Mouse (Mus musculus): ENCODE results near the gene Tert.

The Tert gene

DNA sequence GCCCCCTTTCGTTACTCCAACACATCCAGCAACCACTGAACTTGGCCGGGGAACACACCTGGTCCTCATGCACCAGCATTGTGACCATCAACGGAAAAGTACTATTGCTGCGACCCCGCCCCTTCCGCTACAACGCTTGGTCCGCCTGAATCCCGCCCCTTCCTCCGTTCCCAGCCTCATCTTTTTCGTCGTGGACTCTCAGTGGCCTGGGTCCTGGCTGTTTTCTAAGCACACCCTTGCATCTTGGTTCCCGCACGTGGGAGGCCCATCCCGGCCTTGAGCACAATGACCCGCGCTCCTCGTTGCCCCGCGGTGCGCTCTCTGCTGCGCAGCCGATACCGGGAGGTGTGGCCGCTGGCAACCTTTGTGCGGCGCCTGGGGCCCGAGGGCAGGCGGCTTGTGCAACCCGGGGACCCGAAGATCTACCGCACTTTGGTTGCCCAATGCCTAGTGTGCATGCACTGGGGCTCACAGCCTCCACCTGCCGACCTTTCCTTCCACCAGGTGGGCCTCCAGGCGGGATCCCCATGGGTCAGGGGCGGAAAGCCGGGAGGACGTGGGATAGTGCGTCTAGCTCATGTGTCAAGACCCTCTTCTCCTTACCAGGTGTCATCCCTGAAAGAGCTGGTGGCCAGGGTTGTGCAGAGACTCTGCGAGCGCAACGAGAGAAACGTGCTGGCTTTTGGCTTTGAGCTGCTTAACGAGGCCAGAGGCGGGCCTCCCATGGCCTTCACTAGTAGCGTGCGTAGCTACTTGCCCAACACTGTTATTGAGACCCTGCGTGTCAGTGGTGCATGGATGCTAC lies at the start of gene Tert:
Tert (plus strand) TSS at position 167 of the 805 bp plus-strand sequence.
- peak; percentile 51 for DNase-seq

DNA sequence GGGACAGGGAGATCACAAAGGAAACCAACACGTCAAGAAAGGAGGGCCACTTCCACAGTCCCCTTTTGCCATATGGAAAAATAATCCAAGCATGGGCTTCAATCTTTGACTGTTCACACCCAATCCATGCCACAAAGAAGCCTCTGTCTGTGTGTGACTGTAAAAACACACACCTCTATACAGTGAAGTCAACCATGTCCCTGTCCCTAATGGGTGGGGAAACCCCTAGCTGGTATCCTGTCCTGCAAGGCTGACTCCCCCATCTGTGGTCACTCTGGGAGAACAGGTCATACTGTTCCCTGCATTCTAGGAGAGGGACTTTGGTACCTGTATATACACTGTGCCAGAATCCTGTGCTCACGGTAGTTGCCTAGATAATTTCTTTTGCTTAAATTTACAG lies 49.4 kb upstream of the Tert start:
- DNase-seq = no peak

DNA sequence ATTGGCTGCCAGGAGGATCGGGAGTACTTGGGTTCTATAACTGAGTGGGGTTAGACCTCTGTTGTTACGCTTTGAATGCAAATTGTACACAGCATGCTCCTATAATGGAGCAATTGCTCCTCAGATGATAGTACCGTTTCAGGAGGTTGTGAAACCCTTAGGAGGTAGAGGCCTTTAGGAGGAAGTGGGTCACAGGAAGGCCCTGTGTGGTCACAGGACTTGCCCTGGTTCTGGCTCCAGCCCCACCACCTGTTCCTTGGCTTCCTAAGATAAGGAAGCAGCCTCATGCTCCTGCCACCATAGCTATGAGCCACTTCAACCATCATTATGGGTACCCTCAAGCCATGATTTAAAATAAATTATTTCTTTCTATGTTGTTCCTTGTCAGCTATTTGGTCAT lies 35.2 kb upstream of the Tert start:
- no peak for DNase-seq

DNA sequence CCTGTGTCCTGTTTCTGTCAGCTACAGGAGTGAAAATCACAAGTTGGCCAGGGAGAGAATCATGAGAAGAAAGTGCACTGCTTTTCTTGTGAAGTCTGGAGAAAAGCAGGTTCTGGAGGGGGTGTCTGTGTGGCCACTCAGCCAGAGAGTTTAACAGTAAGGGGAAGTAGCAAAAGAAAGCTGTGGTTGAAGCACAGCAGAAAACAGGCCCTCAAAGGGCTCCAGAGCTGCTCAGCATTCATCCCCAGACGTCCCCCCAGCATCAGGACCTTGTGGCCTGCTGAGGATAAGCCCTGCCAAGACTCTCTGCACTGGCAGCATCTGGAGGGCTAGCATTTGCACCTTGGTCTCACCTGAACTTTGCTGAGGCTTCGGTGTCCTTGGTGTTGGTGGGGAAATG lies 34.2 kb upstream of the Tert start:
- DNase-seq = no peak

DNA sequence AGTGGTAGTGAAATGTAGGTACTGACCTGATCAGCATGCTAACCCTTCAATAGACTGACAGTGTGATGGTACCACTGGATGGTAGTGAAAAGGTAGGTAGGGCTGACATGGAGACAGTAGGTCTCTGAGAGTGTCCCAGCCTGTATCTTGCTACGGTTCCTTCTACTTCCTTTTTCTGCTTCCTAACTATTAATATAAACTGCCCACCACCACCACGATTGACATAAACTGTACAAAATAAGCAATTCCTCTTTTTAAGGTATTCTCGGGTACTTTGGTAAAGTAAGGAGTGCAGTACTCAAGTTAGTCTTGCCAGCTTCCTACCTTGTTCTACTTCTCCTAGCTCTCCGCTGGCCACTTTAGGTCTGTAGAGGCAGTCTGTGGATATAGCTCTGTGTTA lies 30.4 kb upstream of the Tert start:
- no peak for DNase-seq

DNA sequence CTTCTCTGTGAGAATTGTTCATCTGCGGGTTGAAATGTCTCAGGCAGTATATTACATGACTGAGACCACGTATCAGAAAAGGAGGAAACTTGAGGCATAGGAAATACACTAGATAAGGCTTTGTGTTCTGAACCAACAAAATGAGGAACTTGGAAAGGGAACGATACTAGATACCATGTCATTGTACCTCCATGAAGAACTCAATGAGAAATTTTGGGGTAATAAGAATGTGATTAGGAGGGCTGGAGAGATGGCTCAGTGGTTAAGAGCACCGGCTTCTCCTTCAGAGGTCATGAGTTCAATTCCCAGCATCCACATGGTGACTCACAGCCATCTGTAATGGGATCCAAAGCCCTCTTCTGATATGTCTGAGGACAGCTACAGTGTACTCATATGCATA lies 26.5 kb upstream of the Tert start:
- DNase-seq = no peak

DNA sequence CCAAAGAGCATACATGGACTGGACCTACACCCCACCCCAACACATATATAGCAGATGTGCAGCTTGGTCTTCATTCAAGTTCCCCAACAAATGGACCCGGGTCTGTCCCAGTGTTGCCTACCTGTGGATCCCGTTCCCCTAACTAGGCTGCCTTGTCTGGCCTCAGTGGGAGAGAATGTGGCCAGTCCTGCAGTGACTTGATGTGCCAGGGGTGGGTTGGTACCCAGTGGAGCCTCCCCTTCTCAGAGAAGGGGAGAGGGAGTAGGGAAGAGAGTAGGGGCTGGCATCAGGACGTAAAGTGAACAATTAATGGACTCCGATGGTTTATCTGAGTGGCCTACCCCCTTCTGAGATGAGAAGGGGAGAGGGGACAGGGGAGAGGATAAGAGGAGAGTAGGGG lies 23.7 kb upstream of the Tert start:
- DNase-seq = no peak

DNA sequence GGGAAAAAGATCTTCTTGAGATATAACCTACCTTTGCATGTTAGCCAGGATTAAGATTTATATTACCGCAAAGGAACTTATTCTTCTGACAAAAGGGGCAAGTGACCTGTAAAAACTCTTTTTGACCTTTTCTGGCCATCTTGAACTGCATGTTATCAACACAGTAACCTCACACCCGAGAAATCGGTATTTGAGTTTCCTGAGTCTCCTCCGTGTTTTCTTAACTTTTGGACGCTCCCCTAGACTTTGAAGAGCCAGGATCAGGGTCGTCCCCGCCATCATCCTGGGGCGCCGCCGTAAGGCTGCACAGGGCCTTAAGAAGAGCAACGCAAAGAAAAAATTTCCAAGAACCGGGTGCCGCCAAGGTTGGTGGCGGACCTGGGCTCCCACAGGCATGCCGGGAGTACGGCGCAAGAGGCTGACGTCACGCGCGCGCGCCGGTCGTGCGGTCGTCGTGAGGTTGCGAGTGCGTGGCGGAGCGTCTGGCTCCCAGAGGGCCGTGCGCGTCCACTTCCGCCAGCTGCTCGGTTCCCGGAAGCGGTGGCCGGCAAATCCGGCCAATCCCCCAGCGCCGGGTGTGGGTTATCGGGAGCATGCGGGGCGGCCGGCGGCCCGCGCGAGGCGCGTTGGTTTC lies 23.1 kb upstream of the Tert start, which contains the start of gene Clptm1l:
Clptm1l (plus strand) TSS at position 485 of the 634 bp plus-strand sequence.
- DNase-seq = peak; percentile 97

DNA sequence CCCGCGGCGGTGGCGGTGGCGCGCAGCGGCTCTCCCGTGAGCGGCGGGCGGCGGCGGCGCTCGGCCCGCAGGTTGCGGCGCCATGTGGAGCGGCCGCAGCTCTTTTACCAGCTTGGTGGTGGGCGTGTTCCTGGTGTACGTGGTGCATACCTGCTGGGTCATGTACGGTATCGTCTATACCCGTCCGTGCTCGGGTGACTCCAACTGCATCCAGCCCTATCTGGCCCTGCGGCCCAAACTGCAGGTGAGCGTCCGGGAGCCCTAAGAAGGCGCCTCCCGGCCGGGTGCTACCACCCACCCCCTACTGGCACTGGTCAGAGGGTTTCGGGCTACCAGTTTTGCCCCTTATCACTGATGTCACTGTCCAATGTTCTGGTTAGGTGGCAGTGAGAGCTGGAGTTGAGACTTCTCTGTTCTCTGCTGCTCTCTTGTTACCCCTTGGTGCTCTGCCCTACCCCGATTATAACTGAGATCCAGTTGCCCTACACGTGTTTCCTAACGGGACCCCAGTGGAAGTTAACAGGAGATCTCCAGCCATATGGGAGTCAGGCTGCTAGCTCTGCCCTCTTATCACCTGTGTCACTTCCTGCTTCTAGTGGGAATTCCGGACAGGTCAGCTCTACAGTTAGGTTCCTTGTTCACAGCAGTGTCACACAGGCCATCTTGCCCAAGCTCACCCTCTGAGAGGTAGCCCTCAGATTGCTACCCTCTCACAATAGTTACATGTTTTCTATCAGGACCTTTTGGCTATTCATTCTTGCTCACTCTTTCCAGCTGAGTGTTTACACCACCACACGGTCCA lies 22.4 kb upstream of the Tert start:
- DNase-seq = no peak

DNA sequence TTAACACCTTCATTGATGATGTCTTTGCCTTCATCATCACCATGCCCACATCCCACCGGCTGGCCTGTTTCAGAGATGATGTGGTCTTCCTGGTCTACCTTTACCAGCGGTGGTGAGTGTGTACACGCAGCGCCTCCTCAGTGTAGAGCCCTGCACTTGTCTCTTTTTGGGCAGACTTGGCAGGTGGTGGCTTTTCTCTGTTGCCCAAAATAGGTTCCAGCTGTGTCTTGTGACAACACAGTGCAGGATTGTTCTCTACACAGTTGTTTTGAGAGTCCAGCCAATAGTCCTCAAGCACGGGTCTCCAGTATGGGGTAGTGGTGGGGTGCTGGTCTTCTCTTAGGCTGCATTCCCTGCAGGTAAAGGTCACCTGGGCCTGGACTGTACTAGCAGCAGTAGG lies 8.3 kb upstream of the Tert start:
- no peak for DNase-seq

DNA sequence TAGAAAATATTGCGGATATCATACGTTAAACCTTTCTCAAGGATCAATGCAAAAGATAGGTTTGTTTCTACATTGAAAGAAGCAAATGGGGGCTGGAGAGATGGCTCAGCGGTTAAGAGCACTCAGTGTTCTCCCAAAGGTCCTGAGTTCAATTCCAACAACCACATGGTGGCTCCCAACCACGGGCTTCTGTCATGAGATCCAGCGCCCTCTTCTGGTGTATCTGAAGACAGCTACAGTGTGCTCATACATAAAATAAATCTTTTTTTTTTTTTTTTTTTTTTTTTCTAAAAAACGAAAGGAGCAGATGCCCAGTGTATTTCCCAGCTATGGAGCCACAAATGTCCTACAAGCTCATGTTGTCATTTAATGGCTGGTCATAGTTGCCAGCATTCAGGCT lies 6.1 kb upstream of the Tert start:
- no peak for DNase-seq

DNA sequence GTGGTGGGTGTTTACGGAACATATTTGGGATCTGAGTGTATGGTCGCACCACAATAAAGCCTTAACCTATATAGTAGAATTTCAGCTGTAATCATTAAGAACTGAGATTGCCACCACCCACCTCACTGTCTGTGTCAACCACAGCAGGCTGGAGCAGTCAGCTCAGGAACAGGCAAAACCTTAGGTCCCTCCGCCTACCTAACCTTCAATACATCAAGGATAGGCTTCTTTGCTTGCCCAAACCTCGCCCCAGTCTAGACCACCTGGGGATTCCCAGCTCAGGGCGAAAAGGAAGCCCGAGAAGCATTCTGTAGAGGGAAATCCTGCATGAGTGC lies 334 bp upstream of the Tert start:
- DNase-seq = no peak

DNA sequence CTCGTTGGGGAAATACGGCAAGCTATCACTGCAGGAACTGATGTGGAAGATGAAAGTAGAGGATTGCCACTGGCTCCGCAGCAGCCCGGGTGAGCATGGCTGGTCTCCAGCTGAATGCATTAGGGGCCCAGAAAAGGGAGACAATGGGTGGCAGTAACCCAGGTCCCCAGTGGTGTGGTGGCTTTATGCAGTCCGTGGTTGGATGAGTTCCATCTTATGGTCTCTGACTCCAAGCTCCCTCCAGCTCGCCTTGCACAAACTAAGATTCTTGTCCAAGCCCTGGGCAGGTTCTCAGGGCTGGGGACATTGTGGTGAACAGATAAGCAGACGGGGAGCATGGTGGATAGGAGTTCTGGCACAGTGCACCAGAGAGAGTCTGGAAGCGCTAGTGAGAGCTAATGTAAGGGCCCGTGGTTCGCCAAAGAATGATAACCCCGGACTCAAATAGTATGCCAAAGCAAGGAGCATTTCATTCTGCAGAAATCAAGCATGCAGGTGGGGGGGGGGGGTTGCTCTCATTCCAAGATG lies 1.9 kb downstream of the Tert start:
- DNase-seq = no peak

DNA sequence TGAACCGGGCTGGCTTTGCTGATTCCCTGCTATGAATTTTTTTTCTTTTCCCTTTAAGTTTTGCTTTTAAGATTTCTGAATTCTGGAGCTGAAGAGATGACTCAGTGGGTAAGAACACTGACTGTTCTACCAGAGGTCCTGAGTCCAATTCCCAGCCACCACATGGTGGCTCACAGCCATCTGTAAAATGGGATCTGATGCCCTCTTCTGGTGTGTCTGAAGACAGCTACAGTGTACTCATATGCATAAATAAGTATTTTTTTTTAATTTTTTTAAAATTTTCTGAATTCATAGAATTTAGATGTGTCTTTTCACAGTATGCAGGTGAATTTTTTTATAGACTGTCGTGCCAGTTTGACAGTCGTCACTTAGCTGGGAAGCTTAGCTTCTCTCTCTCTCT lies 5.1 kb downstream of the Tert start:
- DNase-seq = no peak

DNA sequence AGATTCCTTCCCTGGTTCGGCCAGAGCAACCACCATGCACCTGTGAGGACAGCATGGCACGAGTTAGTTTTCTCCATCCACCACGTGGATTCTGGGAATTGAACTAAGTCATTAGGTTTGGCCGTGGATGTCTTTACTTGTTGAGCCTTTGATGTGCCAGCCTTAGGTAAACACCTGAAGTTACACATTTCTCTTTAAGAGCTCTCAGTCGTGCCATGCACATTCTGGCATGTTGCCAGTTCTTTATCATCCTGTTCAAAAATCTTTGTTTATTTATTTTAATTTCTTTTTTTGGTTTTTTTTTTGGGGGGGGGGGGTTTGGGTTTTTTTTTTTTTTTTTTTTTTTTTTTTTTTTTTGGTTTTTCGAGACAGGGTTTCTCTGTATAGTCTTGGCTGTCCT lies 11.1 kb downstream of the Tert start:
- DNase-seq = no peak

DNA sequence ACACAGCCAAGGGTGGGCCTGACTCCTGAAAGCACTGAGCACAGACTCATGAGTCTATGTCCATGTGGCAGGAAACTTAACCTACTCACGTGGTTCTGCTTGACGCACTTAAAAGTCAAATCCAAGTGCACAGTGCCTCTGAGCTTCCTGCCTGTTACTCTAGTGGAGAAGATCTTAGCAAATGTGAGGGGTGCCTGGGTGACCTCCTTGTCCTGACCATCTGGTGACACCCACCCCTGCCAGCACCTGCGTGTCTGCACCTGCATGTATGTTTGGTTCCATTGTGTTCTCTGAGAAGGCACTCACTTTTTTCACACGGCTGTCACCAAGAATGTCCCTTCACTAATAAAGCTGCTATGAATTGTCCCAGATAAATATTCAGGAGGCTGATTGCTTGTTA lies 14.6 kb downstream of the Tert start:
- no peak for DNase-seq

DNA sequence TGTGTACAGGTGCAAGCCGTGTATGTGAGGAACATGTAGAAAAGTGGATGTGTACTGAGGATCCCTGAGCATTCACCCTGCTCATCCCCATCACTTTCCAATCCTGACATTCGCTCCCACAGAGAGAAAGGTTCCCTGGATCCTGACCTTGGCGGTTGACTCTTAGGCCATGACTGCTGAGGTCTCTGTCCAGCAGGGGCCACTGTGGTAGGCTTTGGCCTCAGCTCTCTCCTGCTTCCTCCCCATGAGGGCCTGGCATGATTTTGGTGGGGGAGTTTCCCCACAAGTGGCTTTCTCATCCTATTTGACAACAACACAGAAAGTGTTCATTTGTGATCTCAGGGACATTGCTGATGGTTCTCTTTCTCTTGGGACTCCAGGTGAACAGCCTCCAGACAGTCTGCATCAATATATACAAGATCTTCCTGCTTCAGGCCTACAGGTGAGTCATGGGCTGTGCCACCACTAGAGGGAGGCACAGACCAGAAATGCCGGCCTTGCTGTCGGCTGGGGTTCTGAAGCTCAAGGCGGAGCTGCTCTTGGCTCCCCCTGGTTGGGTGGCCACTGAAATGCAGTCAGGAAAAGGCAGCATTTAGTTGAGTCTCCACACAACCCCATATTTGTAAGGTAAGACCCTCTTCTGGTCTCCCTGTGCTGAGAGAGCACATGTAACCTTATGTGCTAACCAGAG lies 19.8 kb downstream of the Tert start:
- DNase-seq = peak; percentile 76

DNA sequence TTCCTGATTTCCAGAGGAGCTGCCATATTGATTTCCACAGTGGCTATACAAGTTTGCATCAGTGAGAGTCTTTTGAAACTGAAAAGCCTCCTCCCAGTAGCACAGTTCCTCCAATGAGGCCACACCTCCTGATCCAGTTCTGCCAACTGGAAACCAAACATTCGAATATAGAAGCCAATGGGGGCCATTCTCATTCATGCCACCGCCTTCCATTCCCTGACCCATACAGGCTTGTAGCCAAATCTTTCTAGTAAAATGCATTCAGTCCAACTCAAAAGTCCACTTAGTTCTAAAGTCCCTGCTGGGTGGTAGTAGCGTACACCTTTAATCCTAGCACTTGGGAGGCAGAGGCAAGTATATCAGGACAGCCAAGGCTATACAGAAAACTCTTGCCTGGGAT lies 26.6 kb downstream of the Tert start:
- peak; percentile 57 for DNase-seq

DNA sequence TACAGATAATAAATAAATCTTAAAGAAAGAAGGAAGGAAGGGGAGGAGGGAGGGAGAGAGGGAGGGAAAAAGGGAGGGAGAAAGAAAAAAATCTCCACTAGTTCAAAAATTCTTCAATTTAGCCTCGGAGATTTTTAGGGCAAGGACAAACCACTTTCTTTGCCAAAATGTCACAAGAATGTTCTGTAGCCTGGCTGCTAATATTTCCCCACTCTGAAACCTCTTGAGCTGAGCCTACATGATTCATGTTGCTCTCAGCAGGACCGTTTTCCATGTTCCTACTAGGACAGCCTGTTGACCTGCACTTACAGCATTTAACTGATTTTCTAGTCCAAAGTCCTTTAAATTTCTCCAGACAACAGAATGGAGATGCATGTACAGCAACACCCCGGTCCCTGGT lies 28.3 kb downstream of the Tert start:
- DNase-seq = no peak

DNA sequence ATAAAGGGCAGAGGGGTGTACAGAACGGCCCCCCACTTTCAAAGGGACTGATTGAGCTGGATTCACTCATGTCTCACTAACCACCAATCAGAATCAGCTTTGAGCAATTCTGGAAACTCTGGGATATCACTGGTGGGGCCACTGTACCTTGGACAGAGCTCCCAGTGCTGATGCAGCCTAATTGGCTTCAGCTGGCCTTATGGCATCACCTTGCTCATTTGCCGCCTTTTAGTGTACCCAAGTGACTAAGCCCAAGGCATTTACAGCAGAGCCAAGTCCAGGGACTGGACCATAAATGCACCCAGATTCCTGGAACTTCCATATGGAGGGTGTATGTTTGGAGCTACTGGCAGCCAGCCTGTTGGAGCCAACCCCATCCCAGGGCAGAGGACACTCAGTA lies 32.2 kb downstream of the Tert start:
- DNase-seq = no peak

DNA sequence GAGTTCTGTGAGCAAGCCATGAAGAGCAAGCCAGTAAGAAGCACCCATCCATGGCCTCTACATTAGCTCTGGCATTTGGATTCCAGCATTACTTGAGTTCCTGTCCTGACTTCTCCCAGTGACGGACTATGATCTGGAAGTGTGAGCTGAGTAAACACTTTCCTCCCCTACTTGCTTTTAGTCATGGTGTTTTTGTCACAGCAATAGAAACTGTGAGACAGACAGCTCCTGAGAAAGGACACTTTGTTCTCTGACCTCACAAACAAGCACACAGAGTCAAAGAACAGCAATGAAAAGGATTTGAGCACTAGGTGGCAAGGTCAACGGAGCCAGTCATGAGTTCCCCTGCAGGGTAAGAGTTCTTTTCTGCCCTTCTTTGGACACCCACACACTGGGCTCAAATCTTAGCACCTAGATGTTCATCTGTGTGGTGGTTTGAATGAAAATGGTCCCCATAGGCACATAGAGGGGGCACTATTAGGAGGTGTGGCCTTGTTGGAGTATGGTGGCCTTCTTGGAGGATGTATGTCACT lies 33.5 kb downstream of the Tert start:
- peak; percentile 74 for DNase-seq

DNA sequence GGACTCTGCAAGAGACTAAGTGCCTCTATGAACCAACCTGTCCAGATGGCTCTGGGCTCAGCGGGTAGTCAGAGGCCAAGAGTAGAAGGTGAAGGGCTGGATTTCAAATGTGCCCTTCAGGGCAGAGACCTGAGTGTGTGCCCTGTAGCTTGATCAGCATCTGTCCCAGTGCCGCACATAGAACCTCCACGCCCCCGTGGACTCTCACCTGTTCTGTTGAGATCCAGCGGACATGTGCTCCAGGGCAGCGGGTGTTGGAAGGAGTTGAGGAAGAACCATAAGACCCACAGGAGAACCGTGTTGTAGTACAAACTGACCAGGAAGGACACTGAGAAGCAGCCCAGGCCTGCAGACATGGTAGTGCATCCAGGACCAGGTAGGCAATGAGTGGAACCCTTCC lies 48.5 kb downstream of the Tert start:
- peak; percentile 84 for DNase-seq

DNA sequence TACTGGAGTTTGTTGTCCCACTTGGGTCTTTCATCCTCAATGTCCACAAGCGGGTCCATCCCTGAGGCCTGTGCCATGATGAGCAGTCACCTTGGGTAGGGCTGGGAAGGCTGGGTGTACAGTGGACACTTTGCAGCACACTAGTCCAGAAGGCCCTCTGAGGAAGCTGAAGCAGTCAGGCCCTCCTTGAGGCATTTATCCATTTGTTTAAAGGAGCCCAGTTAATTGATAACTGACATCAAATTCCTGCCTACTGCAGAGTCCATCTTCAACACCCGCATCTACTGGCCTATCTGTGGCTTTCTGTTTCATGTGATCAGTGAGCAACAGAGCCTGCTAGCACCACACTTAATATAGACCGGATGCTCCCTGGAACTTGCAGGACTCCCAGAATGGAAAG lies 51.1 kb downstream of the Tert start, which contains the start of gene Slc6a18:
Slc6a18 (minus strand) TSS at position 171 of the 400 bp plus-strand sequence.
- peak; percentile 77 for DNase-seq
